In genomic region chr6:100848682-100849375, GRCm38 (mm10) we compare ENCODE assay signal across 23 mouse cellular contexts. TPM values are rescaled to one million over a fixed set of nuclear protein-coding genes. Genes with fewer than 3 reads are reported as not detected.
DNase-seq lines count a peak whose midpoint lies in the region; ATAC-seq and TF ChIP-seq lines count a peak whose summit lies in the region.
"Had no signal": no experiment of that assay in that cellular context is flagged by ENCODE, and none has a peak within 500 bp of the region (broad histone marks: within the 10 kb centered on the region; RNA-seq: fewer than 3 reads in every experiment).

No protein-coding gene starts in this region.

- H3K4me2 ChIP-seq in midbrain, postnatal 0 days (ENCODE audit: low read depth, low read length, poor library complexity, severe bottlenecking): no peak overlapping the region
- H3K4me2 ChIP-seq: embryonic facial prominence, embryonic 13.5 days; limb, embryonic 12.5 days; midbrain, embryonic 13.5 days; neural tube, embryonic 15.5 days; stomach, embryonic 15.5 days had no signal

- ATAC-seq in granulocyte monocyte progenitor cell, adult 5-6 weeks (replicated peaks; ENCODE audit: poor library complexity, severe bottlenecking): 0 out of 2 replicates have a peak, but pooled peaks have one; percentile 23
- no peak for ATAC-seq in midbrain, postnatal 0 days (ENCODE audit: low FRiP score)
- ATAC-seq: forebrain, postnatal 0 days; midbrain, embryonic 13.5 days; Patski had no signal

- no peaks in the 10 kb centered on the region for H3K9me3 ChIP-seq in midbrain, postnatal 0 days (ENCODE audit: low read length)
- H3K9me3 ChIP-seq: embryonic facial prominence, embryonic 13.5 days; forebrain, embryonic 10.5 days; heart, embryonic 10.5 days; limb, embryonic 12.5 days; midbrain, embryonic 13.5 days; neural tube, embryonic 15.5 days; stomach, embryonic 15.5 days had no signal

- no peak overlapping the region for H3K9ac ChIP-seq in midbrain, postnatal 0 days (replicated peaks; ENCODE audit: low read length, poor library complexity, severe bottlenecking)
- H3K9ac ChIP-seq: embryonic facial prominence, embryonic 13.5 days; forebrain, postnatal 0 days; limb, embryonic 12.5 days; liver, embryonic 14.5 days; midbrain, embryonic 13.5 days; neural tube, embryonic 15.5 days; stomach, embryonic 15.5 days had no signal

- no peaks in the 10 kb centered on the region for H3K4me1 ChIP-seq in midbrain, postnatal 0 days (ENCODE audit: insufficient read depth, low read length)
- H3K4me1 ChIP-seq: embryonic facial prominence, embryonic 13.5 days; forebrain, embryonic 10.5 days; limb, embryonic 12.5 days; midbrain, embryonic 13.5 days had no signal

- no peak overlapping the region for H3K4me3 ChIP-seq in gastrocnemius, adult 2 months
- H3K4me3 ChIP-seq in midbrain, postnatal 0 days (ENCODE audit: low read depth, low read length): no peak overlapping the region
- H3K4me3 ChIP-seq: embryonic facial prominence, embryonic 13.5 days; forebrain, embryonic 10.5 days; heart, embryonic 10.5 days; limb, embryonic 12.5 days; midbrain, embryonic 13.5 days; neural tube, embryonic 15.5 days; stomach, embryonic 15.5 days had no signal

- no peak for DNase-seq in gastrocnemius, adult 2 months
- DNase-seq in gastrocnemius, postnatal 25 days: no peak
- DNase-seq in 3T3-L1 (ENCODE audit: low read depth, low spot score) (peak; percentile 29), NIH3T3 (ENCODE audit: low read depth) (peak; percentile 60)
- DNase-seq in adrenal gland, adult (ENCODE audit: inconsistent age in 2 of 2, low spot score in 1 of 2): no peak
- DNase-seq in midbrain, postnatal 0 days (ENCODE audit: low spot score): no peak
- DNase-seq: adrenal gland, postnatal 36 days; cerebellum, postnatal 10 days; forebrain, postnatal 0 days; gastrocnemius, postnatal 10 days; heart, postnatal 10 days; lung, postnatal 10 days; right cerebral cortex, postnatal 14 days had no signal

- peak overlapping the region; percentile 63 for H3K27ac ChIP-seq in gastrocnemius, adult 2 months
- H3K27ac ChIP-seq in midbrain, postnatal 0 days (ENCODE audit: low read depth, low read length): no peak overlapping the region
- H3K27ac ChIP-seq: embryonic facial prominence, embryonic 13.5 days; forebrain, embryonic 10.5 days; heart, embryonic 10.5 days; limb, embryonic 12.5 days; liver, embryonic 14.5 days; midbrain, embryonic 13.5 days; neural tube, embryonic 15.5 days; stomach, embryonic 15.5 days had no signal

- 84% methylated on average over 9 of the region's 9 CpGs for WGBS in midbrain, postnatal 0 days

- TF ChIP-seq CTCF in gastrocnemius, adult 2 months (IDR thresholded peaks at IDR 0.05): no peak
- TF ChIP-seq CTCF in midbrain, postnatal 0 days (IDR thresholded peaks at IDR 0.05): no peak

- H3K36me3 ChIP-seq in midbrain, postnatal 0 days (ENCODE audit: insufficient read depth, low read length): no peaks in the 10 kb centered on the region; the same call in 1 of the 2 replicates
- H3K36me3 ChIP-seq: stomach, embryonic 15.5 days had no signal

- intact Hi-C loops in gastrocnemius, adult 2 months (cut with DNase I): no loop called here

- no peaks in the 10 kb centered on the region for H3K27me3 ChIP-seq in midbrain, postnatal 0 days (ENCODE audit: insufficient read depth, low read length)
- H3K27me3 ChIP-seq: embryonic facial prominence, embryonic 13.5 days; limb, embryonic 12.5 days; midbrain, embryonic 13.5 days; neural tube, embryonic 15.5 days; Patski; stomach, embryonic 15.5 days had no signal

RNA-seq across cellular contexts. Expression of gene Ppp4r2, which starts 15.4 kb away (rescaled TPM):
- 10 to 100 TPM; 59.3 to 70.9 TPM for total RNA-seq in gastrocnemius, adult 2 months (2021)
- 10 to 100 TPM; 38.7 to 47.7 TPM for total RNA-seq in gastrocnemius, postnatal 25 days (2021)
- 36.4 and 46.1 TPM in 2 replicates for total RNA-seq in granulocyte monocyte progenitor cell, adult 5-6 weeks (2014; fragmentation: Nextera tagmentation)
- total RNA-seq in granulocyte monocyte progenitor cell, adult 5-6 weeks (2017): 67.6 and 81.8 TPM in 2 replicates
- total RNA-seq in midbrain, postnatal 0 days (2014; rRNA removed): 32.7 and 39.0 TPM in 2 replicates
- 8.4 and 10.0 TPM in 2 replicates for polyA plus RNA-seq in midbrain, postnatal 0 days (2015; fragmentation: Nextera tagmentation; extraction: Ambion mirVana)

Comparison
In these comparisons a context has a peak if more than half of its experiments do, and no peak if none do; other contexts are left out.
1. DNase-seq: peak in 3T3-L1 (single experiment) and NIH3T3 (single experiment); none in gastrocnemius, adult 2 months (single experiment), gastrocnemius, postnatal 25 days (single experiment), adrenal gland, adult (0 of 2) and midbrain, postnatal 0 days (single experiment).